Mouse (Mus musculus) myocyte (in vitro differentiated cells): ENCODE results near the gene Ubap2.

ENCODE experiments used
- E2F4 ChIP-seq: IDR thresholded peaks from one replicate; pipeline ENCODE4 v1.6.1; 2011; ENCODE audit warnings: mild to moderate bottlenecking, control low read depth, moderate library complexity; ENCODE audit not compliant: insufficient read depth
- POLR2A ChIP-seq: IDR thresholded peaks from one replicate; pipeline ENCODE4 v1.6.1; 2011; ENCODE audit warnings: low read depth, mild to moderate bottlenecking, control low read depth, moderate library complexity; ENCODE audit not compliant: insufficient read length

GRCm38 (mm10) chr4:41164974-41165373, 110.0 kb downstream of the Ubap2 start:
- TF ChIP-seq POLR2A = no peak
- TF ChIP-seq E2F4 = no peak
